Mouse (Mus musculus): ENCODE results near the gene Tgm5. TPM values are rescaled to one million over a fixed set of nuclear protein-coding genes. Genes with fewer than 3 reads are reported as not detected.
"Not testable (repeated sequence)": the region's sequence is repeated elsewhere in the genome, so short reads cannot be mapped to it uniquely, and the experiment has no call there.

Gene Tgm5
- polyA plus RNA-seq, 1 experiment from 2014 or later, result 0.09 TPM

DNA sequence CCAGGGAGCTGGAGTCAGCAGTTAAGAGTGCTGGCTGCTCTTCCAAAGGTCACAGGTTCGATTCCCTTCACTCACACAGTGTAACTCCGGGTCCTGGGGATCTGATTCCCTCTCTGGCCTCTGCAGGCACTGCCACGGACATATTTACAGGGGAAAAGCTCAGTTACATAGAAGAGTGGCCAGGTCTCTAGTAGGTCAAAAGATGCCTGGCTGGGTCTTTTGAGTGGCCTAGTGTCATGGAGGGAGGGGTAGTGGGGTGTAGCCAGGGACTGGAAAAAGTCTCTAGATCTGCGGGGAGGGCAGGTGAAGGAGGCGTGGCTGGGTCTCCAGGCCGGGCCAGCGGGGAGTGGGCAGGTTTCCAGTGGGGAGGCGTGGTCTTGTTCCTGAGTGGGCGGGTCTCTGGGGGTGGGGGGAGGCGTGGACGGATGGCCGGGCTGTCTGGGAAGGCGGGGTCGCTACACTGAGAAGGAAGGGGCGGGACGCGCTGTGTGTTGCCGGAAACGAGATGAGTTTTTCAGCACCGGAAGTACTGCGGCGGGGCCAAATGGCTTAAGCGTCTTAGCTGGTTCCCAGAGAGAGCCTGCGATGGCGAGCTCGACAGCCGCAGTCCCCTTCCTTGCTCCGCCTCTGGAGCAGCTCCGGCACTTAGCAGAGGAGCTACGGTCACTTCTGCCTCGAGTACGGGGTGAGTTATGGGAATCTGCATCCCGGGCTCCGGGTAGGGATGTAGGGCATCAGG, 77.5 kb downstream of the Tgm5 start, which contains the start of gene Ccndbp1:
Gene Ccndbp1 (plus strand): TSS at position 479 of the 739 bp plus-strand sequence.
- 3% methylated on average over 34 of the region's 34 CpGs for WGBS
- H3K27me3 ChIP-seq (ENCODE audit: control insufficient read depth, insufficient read depth, low read length), result no peaks in the 10 kb centered on the region
- no peak within 1 kb of the TSS for H3K27ac ChIP-seq (ENCODE audit: low read length)

DNA sequence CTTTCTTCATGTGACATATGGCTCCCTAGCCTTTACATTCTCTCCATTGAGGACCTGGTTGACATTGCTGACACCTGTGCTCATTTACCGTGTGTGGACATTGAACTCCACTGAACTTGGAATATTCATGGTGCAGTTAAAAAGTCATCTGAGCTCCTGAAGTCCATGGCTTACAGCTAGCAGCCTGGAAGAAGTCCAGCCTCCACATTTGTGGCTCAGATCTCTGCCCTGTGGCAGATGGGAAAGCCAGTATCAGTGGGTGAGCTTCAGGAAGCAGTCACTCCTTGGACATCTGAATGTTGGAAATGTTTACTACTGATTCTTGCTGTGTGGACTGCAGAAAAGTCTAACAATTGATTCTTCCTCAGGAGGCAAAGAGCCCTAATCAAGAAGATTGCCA, 78.7 kb downstream of the Tgm5 start:
- Histone ChIP-seq H3K9ac (replicated peaks; ENCODE audit: low read depth, low read length) (no peak overlapping the region), H3K9me3 (ENCODE audit: control insufficient read depth, low read depth, low read length) (no peaks in the 10 kb centered on the region), H3K27me3 (ENCODE audit: control insufficient read depth, insufficient read depth, low read length) (no peaks in the 10 kb centered on the region), H3K4me2 (replicated peaks; ENCODE audit: low read depth, low read length) (no peak overlapping the region), H3K36me3 (ENCODE audit: control insufficient read depth, insufficient read depth, low read length) (no peaks in the 10 kb centered on the region), H3K4me1 (ENCODE audit: control insufficient read depth, insufficient read depth, low read length) (peaks cover 6% of the 10 kb centered on the region; the same call in 1 of the 2 replicates), H3K27ac (ENCODE audit: low read length) (no peak overlapping the region), H3K4me3 (ENCODE audit: low read depth, low read length) (no peak overlapping the region)
- WGBS, result 89% methylated on average over 1 of the region's 1 CpGs
- ATAC-seq (ENCODE audit: insufficient number of reproducible peaks, insufficient read depth, low FRiP score, low read depth), result no peak

More for the DNA sequence above, 77.5 kb downstream of the Tgm5 start, which contains the start of gene Ccndbp1:
- peaks cover 6% of the 10 kb centered on the region; the same call in 1 of the 2 replicates for H3K4me1 ChIP-seq (ENCODE audit: control insufficient read depth, insufficient read depth, low read length)
- peak within 1 kb of the TSS; percentile 80 for H3K4me2 ChIP-seq (replicated peaks; ENCODE audit: low read depth, low read length)
- peaks cover 4% of the 10 kb centered on the region; the same call in 1 of the 2 replicates for H3K36me3 ChIP-seq (ENCODE audit: control insufficient read depth, insufficient read depth, low read length)
- peak within 1 kb of the TSS; percentile 78 for H3K4me3 ChIP-seq (ENCODE audit: low read depth, low read length)
- no peaks in the 10 kb centered on the region for H3K9me3 ChIP-seq (ENCODE audit: control insufficient read depth, low read depth, low read length)
- H3K9ac ChIP-seq (replicated peaks; ENCODE audit: low read depth, low read length), result peak within 1 kb of the TSS; percentile 59
- ATAC-seq (ENCODE audit: insufficient number of reproducible peaks, insufficient read depth, low FRiP score, low read depth), result peak; percentile 96

DNA sequence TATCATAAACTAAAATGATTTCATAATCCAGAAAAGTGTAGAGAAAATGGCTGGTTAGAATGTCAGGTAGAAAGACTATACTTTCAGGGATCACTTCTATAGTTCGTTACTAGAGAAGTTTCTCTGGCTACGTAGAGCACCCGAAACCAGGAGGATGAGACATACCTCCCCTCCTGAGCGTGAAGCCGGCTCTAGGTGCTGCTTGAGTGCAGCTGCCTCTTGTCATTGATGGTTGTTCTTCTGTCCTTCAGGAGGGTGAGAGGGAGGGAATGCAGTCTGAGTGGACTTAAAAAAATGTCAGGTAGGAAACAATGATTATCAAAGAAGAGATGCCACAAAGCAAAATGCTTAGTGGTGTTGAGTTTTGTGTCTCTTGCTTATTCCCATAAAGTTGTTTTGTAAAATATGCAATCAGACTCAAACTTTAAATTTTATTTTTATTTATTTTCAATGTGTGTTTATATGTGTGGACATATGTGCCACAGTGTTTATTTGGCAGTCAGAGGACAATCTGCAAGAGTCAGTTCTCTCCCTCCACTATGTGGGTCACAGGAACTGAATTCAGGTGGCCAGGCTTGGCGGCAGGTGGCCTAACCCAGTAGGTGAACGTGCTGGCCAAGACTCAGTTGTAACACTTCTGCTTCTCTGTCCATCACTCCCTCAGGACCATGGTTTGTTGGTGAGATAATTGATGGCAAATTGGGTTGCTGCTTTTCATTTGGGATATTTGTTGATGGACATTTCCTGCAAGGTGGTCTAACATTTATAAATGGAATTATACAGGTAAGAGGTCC, 81.4 kb downstream of the Tgm5 start:
- no peaks in the 10 kb centered on the region for H3K36me3 ChIP-seq (ENCODE audit: control insufficient read depth, insufficient read depth, low read length)
- peaks cover 3% of the 10 kb centered on the region; the same call in 1 of the 2 replicates for H3K4me1 ChIP-seq (ENCODE audit: control insufficient read depth, insufficient read depth, low read length)
- no peaks in the 10 kb centered on the region for H3K27me3 ChIP-seq (ENCODE audit: control insufficient read depth, insufficient read depth, low read length)
- no peak for ATAC-seq (ENCODE audit: insufficient number of reproducible peaks, insufficient read depth, low FRiP score, low read depth)
- no peaks in the 10 kb centered on the region for H3K9me3 ChIP-seq (ENCODE audit: control insufficient read depth, low read depth, low read length)
- 83% methylated on average over 7 of the region's 7 CpGs for WGBS
- no peak overlapping the region for H3K4me3 ChIP-seq (ENCODE audit: low read depth, low read length)
- H3K4me2 ChIP-seq (replicated peaks; ENCODE audit: low read depth, low read length), result no peak overlapping the region
- H3K27ac ChIP-seq (ENCODE audit: low read length), result no peak overlapping the region
- H3K9ac ChIP-seq (replicated peaks; ENCODE audit: low read depth, low read length), result no peak overlapping the region

DNA sequence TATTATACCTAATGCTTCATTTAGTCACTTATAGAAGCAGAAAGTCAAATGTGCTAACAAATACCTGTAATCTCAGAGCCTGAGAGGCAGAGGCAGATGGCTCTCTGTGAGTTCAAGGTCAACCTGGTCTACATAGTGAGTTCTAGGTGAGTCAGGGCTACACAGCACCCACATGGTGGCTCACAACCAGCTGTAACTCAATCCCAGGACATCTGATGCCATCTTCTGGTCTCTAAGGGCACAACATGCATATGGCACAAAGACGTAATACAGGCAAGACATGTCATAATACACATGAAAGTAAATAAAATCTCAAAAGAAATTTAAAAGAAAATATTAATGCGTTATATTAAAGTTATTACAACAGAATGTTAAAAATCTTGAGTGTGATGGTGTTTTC, 82.1 kb downstream of the Tgm5 start:
- Histone ChIP-seq H3K9ac (replicated peaks; ENCODE audit: low read depth, low read length) (no peak overlapping the region), H3K4me3 (ENCODE audit: low read depth, low read length) (no peak overlapping the region), H3K27me3 (ENCODE audit: control insufficient read depth, insufficient read depth, low read length) (no peaks in the 10 kb centered on the region), H3K4me1 (ENCODE audit: control insufficient read depth, insufficient read depth, low read length) (no peaks in the 10 kb centered on the region), H3K4me2 (replicated peaks; ENCODE audit: low read depth, low read length) (no peak overlapping the region), H3K36me3 (ENCODE audit: control insufficient read depth, insufficient read depth, low read length) (no peaks in the 10 kb centered on the region), H3K9me3 (ENCODE audit: control insufficient read depth, low read depth, low read length) (no peaks in the 10 kb centered on the region), H3K27ac (ENCODE audit: low read length) (no peak overlapping the region)
- ATAC-seq (ENCODE audit: insufficient number of reproducible peaks, insufficient read depth, low FRiP score, low read depth), result no peak
- 68% methylated on average over 2 of the region's 2 CpGs for WGBS

GRCm38 (mm10) chr2:120998863-120999262, 86.8 kb downstream of the Tgm5 start:
- H3K9ac ChIP-seq (replicated peaks; ENCODE audit: low read depth, low read length), result no peak overlapping the region
- ATAC-seq (ENCODE audit: insufficient number of reproducible peaks, insufficient read depth, low FRiP score, low read depth), result no peak
- no peak overlapping the region for H3K4me3 ChIP-seq (ENCODE audit: low read depth, low read length)
- no peaks in the 10 kb centered on the region for H3K9me3 ChIP-seq (ENCODE audit: control insufficient read depth, low read depth, low read length)
- no peaks in the 10 kb centered on the region for H3K36me3 ChIP-seq (ENCODE audit: control insufficient read depth, insufficient read depth, low read length)
- WGBS, result 84% methylated on average over 8 of the region's 8 CpGs
- no peaks in the 10 kb centered on the region for H3K27me3 ChIP-seq (ENCODE audit: control insufficient read depth, insufficient read depth, low read length)
- no peak overlapping the region for H3K4me2 ChIP-seq (replicated peaks; ENCODE audit: low read depth, low read length)
- no peaks in the 10 kb centered on the region for H3K4me1 ChIP-seq (ENCODE audit: control insufficient read depth, insufficient read depth, low read length)
- no peak overlapping the region for H3K27ac ChIP-seq (ENCODE audit: low read length)

GRCm38 (mm10) chr2:120996607-120997006, 89.0 kb downstream of the Tgm5 start:
- not testable (repeated sequence) for H3K4me3 ChIP-seq (ENCODE audit: low read depth, low read length); H3K4me2 ChIP-seq (replicated peaks; ENCODE audit: low read depth, low read length); H3K36me3 ChIP-seq (ENCODE audit: control insufficient read depth, insufficient read depth, low read length); ATAC-seq (ENCODE audit: insufficient number of reproducible peaks, insufficient read depth, low FRiP score, low read depth); H3K4me1 ChIP-seq (ENCODE audit: control insufficient read depth, insufficient read depth, low read length); H3K27me3 ChIP-seq (ENCODE audit: control insufficient read depth, insufficient read depth, low read length); H3K27ac ChIP-seq (ENCODE audit: low read length); H3K9ac ChIP-seq (replicated peaks; ENCODE audit: low read depth, low read length); H3K9me3 ChIP-seq (ENCODE audit: control insufficient read depth, low read depth, low read length)
- 83% methylated on average over 1 of the region's 1 CpGs for WGBS

Other genes with a start within 250 kb of the Tgm5 start
- 7.9 and 10.3 TPM in 2 replicates for gene Cdan1, start 235.7 kb downstream of the Tgm5 start, polyA plus RNA-seq (2014; fragmentation: Nextera tagmentation; extraction: Ambion mirVana)
- gene Ttbk2, start 235.2 kb downstream of the Tgm5 start, polyA plus RNA-seq (2014; fragmentation: Nextera tagmentation; extraction: Ambion mirVana), result 5.1 and 6.3 TPM in 2 replicates
- 30.7 and 32.6 TPM in 2 replicates for gene Ubr1, start 115.1 kb downstream of the Tgm5 start, polyA plus RNA-seq (2014; fragmentation: Nextera tagmentation; extraction: Ambion mirVana)
- gene Tmem62, start 108.8 kb downstream of the Tgm5 start, polyA plus RNA-seq (2014; fragmentation: Nextera tagmentation; extraction: Ambion mirVana), result 4.2 and 5.6 TPM in 2 replicates
- gene Ccndbp1, start 77.4 kb downstream of the Tgm5 start, polyA plus RNA-seq (2014; fragmentation: Nextera tagmentation; extraction: Ambion mirVana), result 37.2 and 41.8 TPM in 2 replicates
- 1.0 and 1.3 TPM in 2 replicates for gene Epb42, start 48.8 kb downstream of the Tgm5 start, polyA plus RNA-seq (2014; fragmentation: Nextera tagmentation; extraction: Ambion mirVana)
- gene Tgm7, start 24.0 kb upstream of the Tgm5 start, polyA plus RNA-seq (2014; fragmentation: Nextera tagmentation; extraction: Ambion mirVana), result 0.20 TPM in 1 of 2 replicates, not detected in the other
- gene Adal, start 54.6 kb upstream of the Tgm5 start, polyA plus RNA-seq (2014; fragmentation: Nextera tagmentation; extraction: Ambion mirVana), result 21.8 and 22.7 TPM in 2 replicates
- gene Lcmt2, start 54.8 kb upstream of the Tgm5 start, polyA plus RNA-seq (2014; fragmentation: Nextera tagmentation; extraction: Ambion mirVana), result 20.1 and 23.9 TPM in 2 replicates
- 53.5 and 58.6 TPM in 2 replicates for gene Tubgcp4, start 84.8 kb upstream of the Tgm5 start, polyA plus RNA-seq (2014; fragmentation: Nextera tagmentation; extraction: Ambion mirVana)
- 12.2 and 12.9 TPM in 2 replicates for gene Zscan29, start 85.3 kb upstream of the Tgm5 start, polyA plus RNA-seq (2014; fragmentation: Nextera tagmentation; extraction: Ambion mirVana)
- gene Trp53bp1, start 185.6 kb upstream of the Tgm5 start, polyA plus RNA-seq (2014; fragmentation: Nextera tagmentation; extraction: Ambion mirVana), result 71.2 and 86.0 TPM in 2 replicates
- 10.4 and 16.1 TPM in 2 replicates for gene Map1a, start 203.8 kb upstream of the Tgm5 start, polyA plus RNA-seq (2014; fragmentation: Nextera tagmentation; extraction: Ambion mirVana)

All from stomach, embryonic 14.5 days (tissue).